Mouse (Mus musculus): ENCODE results near the gene Ap3b1.
"Not testable (repeated sequence)": the region's sequence is repeated elsewhere in the genome, so short reads cannot be mapped to it uniquely, and the experiment has no call there.

The Ap3b1 gene

DNA sequence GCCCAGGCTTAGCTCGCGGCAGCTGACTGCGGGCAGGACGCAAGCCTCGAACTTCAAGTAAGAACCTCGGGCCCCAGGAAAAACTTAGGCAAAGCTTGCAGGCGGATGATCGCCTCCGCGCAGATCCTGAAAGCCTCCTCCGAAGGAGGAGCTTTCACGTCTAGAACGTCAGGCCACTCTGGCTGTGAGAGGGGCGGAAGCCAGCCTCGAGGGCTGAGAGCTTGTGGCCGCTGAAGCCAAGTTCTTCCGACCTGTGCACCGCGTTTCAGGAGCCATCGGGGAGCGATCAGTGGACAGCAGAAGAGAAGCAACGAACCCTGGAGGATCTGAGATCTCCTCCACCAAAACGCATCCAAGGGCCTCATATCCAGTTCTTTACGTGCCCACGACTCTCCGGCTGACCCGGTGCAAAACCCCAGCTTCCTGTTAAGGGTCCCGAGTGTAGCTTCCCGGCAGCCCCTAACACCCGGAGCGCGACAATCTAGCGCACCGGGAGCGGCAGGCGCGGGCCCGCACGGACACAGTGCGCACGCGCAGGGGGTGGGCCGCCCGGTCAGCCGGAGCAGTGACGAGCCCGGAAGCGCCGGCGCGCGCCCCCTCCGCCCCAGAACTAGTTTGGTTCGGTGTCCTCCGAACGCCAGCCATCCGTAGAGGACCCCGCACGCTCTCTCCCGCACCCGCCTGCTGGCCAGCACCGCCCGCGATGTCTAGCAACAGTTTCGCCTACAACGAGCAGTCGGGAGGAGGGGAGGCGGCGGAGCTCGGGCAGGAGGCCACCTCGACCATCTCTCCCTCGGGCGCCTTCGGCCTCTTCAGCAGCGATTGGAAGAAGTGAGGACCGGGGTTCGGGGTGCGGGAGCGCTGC, at the start of gene Ap3b1:
TSS of gene Ap3b1 (plus strand) at position 560 of the 865 bp plus-strand sequence.
- DNase-seq (ENCODE audit: low read depth, low spot score), result peak; percentile 62

DNA sequence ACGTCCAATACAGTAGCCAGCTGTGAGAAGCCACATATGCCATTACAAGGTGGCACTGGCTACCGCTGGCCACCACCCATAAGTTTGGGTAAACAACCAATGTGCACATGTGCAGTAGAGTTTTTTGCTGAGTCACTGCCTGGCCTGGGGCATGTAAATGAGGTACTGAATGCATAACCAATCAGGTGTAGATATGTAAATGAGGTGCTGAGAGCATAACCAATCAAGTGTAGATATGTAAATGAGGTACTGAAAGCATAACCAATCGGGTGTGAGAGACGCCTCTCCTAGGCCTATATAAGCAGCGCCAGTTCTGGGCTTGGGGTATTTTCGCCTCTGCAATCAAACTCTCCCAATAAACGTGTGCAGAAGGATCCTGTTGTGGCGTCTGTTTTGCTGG, 45.9 kb upstream of the Ap3b1 start:
- DNase-seq (ENCODE audit: low read depth, low spot score), result not testable (repeated sequence)

DNA sequence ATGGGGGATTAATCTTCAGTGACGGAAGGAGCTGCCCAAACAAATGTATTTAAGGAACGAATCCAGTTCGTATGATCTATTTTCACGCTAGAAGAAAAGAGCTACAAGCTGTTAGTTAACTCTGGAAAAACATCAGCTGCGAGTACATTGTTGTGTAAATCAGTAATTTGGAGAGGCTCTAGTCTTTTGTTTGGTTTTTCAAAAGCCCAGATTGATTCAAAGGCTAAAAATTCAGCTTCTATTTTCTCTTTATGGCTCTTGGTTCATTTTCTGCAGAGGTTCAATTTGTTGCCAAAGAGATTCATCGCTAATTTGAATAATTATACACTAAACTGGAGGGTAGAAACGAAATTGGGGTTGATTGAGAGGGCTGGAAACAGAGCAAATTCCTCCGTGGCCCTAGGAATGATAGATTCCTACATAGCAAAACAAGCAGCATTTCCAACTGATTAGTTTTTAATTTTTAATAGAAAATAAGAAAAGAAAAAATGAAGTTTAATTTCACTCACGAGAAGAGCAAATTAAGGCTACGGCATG, 41.7 kb upstream of the Ap3b1 start:
- no peak for DNase-seq (ENCODE audit: low read depth, low spot score)

DNA sequence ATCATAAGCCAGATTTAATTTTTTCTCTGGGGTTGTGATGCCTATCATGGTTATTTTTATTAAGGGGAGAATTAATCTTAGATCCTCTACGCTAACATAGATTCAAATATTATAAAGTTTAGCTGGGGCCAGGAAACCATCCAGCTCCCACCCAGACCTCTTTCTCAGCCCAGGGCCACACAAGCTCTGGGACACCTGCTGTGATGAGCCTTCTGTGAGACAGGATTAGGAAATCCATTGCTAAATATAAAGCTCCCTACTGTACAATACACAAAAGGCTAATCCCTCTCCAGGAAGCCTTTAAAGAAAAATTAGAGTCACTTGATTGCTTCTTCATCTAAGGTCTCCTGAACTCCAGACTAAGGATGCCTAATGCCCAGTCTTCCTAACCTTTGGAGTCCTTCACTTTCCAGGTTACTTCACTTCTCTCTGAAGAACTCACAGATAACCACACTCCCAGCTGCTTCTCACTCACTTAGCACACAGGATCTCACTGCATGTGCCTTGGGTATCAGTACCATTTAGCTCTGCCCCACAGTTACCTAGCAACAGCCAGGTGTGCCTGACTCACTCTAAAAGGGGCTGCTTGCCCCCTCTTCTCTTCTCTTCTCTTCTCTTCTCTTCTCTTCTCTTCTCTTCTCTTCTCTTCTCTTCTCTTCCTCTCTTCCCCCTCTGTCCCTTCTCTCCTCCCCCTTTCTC, 37.5 kb upstream of the Ap3b1 start:
- no peak for DNase-seq (ENCODE audit: low read depth, low spot score)

DNA sequence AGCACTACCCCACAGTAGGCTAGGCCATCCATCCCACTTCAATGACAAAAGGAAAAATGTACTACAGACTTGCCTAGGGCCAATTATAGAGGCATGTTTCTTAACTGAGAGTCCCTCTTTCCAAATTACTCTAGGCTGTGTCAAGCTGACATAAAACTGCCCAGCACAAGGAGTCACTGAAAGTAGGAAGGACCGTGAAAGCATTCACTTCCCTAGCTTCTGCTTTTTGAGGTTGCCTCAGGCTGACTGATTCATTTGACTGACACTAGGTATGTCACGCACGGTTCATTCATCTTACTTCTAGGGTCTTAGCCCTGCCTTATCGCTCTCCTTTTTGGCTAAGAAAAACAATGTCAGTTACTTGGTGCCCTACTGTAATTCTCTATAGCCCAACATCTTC, 36.3 kb upstream of the Ap3b1 start:
- DNase-seq (ENCODE audit: low read depth, low spot score), result no peak

DNA sequence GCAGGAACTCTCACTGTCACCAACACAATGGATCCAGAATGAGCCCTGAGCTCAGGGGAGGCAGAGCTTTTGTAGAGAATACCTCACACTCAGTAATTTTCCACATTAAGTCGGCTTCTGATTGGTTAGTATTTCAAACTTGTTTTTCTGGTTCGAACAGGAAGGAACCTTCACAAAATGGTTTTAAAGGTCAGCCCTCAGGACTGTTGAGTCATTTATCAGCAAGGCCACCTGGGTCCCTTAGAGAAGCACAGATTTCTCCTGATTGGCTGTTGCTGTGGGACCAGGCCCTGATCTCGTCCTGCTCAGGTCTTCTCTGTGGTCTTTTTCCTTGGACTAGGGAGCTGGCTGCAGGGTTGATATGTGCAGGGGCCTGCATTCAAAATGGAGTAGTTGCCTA, 30.7 kb upstream of the Ap3b1 start:
- no peak for DNase-seq (ENCODE audit: low read depth, low spot score)

DNA sequence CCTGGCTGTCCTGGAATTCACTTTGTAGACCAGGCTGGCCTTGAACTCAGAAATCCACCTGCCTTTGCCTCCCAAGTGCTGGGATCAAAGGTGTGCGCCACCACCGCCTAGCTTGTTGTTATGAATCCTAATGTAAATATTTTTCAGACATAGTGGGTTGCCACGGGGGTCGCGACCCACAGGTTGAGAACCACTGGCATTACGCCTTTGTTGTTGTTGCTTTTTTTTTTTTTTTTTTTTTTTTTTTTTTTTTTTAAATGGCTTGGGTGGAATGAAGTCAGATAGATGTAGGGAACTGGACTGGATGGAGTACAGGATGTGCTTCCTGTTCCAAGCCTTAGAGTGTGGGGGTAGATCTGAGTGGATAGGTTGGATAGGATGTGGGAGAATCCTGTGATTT, 29.8 kb upstream of the Ap3b1 start:
- DNase-seq (ENCODE audit: low read depth, low spot score), result not testable (repeated sequence)

DNA sequence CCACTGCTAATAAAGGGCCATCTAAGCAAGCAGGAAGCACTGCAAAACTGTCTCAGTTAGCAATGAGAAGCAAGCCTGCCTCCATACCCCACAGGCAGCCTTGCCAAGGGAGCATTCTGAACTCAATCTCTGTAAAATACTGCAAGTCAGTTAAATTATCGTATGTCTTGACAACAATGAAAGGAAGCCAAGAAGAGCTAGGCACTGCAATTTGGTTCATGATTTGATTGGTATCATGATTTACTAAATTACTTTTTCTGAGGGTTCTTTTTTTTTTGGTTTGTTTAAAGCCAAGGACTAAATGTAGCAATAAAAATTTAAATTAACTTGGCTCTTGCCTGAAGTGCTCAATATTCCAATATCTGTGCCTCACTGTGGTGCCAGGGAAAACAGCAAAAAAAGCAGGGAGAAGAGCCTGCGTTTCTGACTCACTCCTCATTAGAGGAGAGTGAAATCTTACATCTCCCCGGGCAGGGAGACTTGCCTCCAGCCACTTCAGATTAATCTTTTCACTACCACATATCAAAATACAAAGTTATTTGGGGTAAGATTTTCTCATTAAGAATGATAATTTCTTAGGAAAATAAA, 28.3 kb upstream of the Ap3b1 start:
- DNase-seq (ENCODE audit: low read depth, low spot score), result no peak

DNA sequence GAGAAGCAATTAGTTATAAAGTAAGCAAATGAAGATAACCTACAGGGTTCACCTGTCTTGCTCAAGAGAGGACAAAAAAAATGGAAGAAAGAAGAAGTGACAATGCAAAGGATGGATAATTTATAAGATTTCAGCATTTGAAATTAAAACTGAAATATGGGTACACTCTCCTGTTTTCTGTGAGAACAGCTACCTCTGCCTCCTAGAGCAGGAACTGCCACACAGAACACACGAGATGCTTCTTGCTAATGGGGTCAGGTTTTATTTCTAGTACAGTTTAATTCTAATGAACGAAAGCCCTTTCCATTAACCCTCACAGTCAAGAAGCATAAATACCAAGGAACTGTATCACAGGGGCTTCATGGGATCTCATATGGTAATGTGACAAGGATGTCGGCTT, 20.4 kb upstream of the Ap3b1 start:
- DNase-seq (ENCODE audit: low read depth, low spot score), result no peak

DNA sequence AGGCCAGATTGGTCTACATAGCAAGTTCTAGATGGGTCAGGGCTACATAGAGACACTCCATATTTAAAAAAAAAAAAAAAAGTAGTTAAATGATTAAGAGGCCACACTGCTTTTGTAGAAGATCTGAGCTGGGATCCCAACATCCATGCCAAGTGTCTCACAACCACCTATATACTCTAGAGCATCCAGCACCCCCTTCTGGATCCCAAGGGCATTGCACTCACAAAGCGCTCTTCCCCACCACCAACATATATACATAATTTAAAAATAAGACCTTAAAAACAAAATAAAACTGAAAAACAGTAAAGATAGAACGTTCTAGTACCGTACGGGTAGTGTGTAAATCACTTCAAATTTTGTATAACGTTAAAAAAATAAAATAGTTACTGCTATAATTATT, 15.6 kb upstream of the Ap3b1 start:
- no peak for DNase-seq (ENCODE audit: low read depth, low spot score)

DNA sequence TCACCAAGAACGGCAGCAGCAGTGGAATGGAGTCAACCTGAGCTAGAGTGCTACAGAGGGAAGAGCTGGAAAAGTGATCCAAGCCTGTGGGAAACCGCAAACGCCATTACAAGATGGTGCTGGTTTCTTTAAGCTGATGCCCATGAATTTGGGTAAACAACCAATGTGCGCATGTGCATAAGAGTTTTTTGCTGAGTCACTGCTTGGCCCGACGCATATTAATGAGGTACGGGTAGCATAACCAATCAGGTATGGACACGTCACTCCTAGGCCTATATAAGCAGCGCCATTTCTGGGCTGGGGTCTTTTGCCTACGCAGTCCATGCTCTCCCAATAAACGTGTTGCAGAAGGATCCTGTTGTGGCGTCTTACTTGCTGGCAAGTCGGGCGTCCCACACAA, 14.2 kb upstream of the Ap3b1 start:
- DNase-seq (ENCODE audit: low read depth, low spot score), result not testable (repeated sequence)

DNA sequence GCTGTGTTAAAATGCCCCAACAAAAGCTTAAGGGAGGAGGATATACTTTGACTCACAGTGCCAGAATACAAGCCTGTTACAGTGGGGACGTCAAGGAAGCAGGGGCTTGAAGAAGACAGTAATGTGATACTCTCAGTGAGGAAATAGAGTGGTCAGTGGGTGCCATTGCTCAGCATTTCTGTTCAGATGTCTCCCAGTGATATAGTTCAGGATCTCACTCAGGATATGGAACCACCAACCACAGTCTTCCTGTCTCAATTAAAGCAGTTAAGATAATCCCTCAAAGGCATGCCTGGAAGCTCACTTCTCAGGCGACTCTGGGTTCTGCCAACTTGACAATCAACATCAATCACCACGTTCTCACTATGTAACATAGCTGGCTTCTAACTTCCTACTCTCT, 4.2 kb upstream of the Ap3b1 start:
- no peak for DNase-seq (ENCODE audit: low read depth, low spot score)

DNA sequence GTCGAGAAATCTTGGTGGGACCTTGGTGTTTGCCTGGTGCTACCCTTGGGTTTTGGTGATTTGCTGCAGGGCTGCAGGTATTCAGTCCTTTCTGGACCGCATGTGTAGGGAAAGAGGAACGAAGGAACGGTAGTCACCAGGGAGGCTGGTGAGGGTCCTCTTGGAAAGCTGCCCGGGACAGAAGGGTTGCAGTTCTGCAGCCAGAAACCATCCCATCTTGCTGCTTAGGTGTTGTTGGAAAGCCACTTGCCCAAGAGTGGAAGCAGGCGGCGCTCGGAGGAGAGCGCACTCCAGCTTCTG, 709 bp upstream of the Ap3b1 start:
- DNase-seq (ENCODE audit: low read depth, low spot score), result no peak

DNA sequence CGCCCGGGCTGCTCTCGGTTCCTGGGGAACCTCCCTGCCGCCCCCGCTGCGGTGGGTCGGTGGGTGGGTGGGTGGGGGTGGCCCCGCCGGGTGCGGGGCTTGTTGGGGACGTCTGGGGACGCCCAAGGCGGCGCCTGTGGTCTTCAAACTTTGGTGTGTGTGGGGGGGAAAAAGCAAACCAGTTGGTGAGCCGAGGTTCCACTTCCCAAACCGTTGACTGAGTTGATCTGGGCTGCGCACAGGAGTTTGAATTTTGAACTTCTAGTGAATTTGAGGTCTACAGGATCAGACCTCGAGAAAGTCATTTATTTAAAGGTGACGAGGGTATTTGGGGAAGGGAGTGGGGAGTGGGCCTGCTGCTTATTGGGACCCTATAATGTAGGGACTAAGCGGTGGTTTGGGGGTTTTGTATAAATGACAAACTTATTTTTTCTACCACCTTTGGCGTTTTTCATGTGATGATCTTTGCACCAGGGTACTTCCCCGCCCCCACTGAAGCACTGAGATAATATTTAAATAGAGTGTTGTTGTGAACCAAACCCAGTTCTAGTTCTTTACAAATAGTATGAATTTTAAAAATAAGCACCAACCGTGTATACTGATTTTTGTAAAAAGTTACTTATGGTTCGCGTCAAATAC, 641 bp downstream of the Ap3b1 start:
- no peak for DNase-seq (ENCODE audit: low read depth, low spot score)

DNA sequence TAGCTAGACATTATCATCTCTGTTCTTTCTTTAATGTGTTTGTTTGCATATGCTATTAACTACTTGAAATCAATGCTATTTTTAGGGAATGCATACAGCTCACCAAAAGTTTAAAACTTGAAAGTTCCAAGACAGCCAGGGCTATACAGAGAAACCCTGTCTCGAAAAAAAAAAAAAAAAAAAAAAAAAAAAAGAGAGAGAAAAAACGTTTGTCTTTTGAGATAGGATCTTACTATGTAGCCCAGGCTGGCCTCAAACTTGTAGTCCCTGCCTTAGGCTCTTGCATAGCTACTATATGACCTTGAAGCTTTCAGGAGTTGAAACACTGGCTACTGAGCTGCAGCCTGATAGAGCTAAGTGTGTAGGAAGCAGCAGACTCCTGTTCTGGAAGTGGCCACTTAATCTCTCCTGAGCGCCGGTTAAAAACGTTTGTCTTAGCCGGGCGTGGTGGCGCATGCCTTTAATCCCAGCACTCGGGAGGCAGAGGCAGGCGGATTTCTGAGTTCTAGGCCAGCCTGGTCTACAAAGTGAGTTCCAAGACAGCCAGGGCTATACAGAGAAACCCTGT, 2.3 kb downstream of the Ap3b1 start:
- DNase-seq (ENCODE audit: low read depth, low spot score), result not testable (repeated sequence)

DNA sequence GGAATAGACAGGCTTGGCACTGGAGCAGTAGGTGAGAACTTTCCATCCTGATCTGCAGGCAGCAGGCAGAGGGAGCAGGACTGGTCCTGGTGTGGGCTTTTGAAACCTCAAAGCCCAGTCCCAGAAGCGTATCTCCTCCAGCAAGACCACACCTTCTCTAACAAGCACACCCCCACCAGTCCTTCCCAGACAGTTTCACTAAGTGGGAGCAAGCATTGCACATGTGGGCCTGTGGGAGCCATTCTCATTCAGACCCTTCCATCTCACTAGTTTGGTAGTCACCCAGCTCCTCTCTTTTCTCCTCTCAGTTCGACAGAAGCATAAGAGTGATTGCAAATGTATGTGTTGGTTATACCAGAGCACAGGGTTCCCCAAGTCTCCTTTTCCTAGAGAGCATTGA, 5.6 kb downstream of the Ap3b1 start:
- DNase-seq (ENCODE audit: low read depth, low spot score), result no peak

DNA sequence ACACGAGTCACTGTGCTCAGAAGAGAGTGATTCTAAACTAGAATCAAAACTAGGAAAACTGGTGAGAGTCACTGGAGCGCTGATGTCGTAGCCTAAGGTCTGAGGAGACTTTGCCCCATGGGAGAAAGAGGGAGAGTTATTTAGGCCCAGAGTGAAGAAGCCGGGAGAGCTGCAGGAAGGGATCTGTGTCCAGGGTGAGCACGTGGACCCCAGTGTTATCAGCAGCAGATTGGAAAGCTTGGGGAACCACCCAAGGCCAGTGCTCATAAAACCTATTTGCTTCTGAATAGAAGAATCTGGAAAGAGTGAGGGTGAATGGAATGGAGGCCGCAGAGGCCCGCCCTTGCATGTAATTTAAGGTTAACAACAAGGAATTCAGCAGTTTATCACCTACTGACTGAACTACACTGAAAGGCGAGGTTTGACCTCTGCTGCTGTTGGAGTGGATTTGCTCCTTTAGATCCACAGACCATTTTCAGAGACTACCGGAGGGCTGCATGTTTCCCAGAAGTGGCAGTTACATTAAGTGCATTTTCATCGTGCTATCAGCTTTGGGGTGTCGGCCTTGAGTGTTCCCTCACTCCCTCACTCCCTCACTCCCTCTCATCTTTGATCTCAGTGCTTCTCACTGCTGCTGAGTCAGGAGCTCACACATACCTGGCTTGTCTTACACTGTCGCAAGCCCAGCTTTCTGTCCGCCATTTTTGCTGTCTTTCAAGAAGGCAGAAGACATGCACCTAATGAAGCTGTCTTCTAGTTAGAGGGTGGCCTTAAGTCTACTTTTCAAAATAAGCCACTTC, 6.5 kb downstream of the Ap3b1 start:
- DNase-seq (ENCODE audit: low read depth, low spot score), result peak; percentile 50

DNA sequence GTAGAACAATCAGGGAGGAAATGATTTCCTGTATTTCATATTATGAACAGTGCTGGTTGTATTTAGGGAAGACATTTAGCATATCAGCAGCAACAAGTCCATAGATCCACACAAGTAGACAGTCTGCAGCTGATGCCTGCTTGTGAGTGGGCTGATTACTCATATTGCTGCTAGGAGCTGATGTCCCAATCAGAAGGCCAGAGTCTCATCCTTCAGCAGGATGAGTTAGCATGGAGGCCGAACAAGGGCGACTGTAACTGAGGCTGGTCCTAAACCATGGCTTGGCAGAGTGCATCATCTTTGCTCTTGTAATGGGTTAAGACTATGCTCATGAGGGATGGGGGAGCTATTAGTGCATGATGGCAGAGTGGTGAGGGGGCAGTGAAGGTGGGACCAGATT, 9.1 kb downstream of the Ap3b1 start:
- no peak for DNase-seq (ENCODE audit: low read depth, low spot score)

DNA sequence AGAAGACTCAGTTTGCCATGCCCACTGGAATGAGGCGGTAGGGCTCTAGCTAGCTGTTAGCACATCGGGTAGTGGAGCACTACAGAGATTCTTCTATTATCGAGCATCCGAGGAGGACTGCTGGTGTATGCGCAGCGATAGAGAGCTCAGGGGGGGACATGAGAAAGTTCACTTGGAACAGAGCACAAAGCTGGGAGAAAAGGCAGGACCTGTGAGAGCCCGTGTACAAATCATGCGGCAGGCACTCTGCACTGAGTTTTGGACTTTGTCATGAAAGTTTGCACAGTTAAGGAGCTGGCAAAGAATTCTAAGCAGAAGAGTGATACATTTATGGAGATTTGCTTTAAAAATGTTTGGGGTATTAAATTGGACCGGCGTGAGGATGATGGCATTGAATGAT, 11.8 kb downstream of the Ap3b1 start:
- no peak for DNase-seq (ENCODE audit: low read depth, low spot score)

DNA sequence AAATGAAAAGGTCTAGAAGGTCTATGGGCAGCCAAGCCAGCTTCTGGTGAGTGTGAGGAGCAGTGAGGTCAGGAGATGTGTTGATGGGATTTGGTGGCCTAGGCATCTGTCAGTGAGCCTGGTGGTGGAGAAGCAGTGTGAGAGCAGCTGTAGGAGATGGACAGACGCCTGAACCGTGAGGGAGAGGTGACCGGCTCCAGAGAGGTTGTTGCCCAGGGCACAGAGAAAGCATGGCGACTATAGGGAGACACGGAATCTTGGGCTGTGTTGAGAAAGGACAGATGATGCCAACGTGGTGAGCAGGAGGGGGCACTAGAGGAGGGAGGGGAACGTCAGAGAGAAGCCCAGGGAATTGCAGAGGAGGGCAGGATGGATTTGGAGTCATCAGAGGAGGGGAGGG, 13.3 kb downstream of the Ap3b1 start:
- DNase-seq (ENCODE audit: low read depth, low spot score), result no peak

DNA sequence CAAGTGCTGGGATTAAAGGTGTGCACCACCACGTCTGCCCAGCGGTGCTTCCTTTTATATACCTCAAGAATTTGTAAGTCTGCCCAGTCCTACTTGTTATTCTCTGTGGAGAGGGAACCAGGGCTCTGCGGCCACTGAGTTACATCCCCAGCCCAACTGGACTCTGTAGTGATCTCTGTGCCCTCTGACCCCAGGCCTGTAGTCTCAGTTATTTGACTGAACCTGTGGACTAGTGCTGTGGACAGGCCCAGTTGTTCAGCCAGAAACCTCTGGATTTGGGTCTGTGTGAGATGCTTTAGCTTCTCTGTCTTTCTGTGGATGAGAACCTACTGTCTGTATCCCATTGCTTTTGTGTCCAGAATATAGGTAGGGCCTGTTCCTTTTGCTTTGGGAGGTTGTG, 15.4 kb downstream of the Ap3b1 start:
- no peak for DNase-seq (ENCODE audit: low read depth, low spot score)
